ENCODE assay signal across 12 mouse cellular contexts in genomic region chr8:108693841-108694240, GRCm38 (mm10).
A peak's percentile ranks its signal among the peaks of the same experiment; 100 is the strongest.
DNase-seq lines count a peak whose midpoint lies in the region; ATAC-seq lines count a peak whose summit lies in the region.
"Had no signal": no experiment of that assay in that cellular context is flagged by ENCODE, and none has a peak within 500 bp of the region (broad histone marks: within the 10 kb centered on the region; RNA-seq: fewer than 3 reads in every experiment).

No protein-coding gene starts in this region.

- H3K27me3 ChIP-seq in hindbrain, embryonic 13.5 days: peaks cover 67% of the 10 kb centered on the region
- H3K27me3 ChIP-seq in hindbrain, embryonic 11.5 days (ENCODE audit: control insufficient read depth, insufficient read depth, low read length): peaks cover 38% of the 10 kb centered on the region

- no peak overlapping the region for H3K4me3 ChIP-seq in hindbrain, embryonic 13.5 days
- H3K4me3 ChIP-seq in hindbrain, embryonic 11.5 days (ENCODE audit: low read depth, low read length): no peak overlapping the region
- H3K4me3 ChIP-seq in macrophage (ENCODE audit: inconsistent target): no peak overlapping the region

- H3K36me3 ChIP-seq in hindbrain, embryonic 13.5 days: no peaks in the 10 kb centered on the region
- H3K36me3 ChIP-seq in hindbrain, embryonic 11.5 days (ENCODE audit: control insufficient read depth, insufficient read depth, low read length): no peaks in the 10 kb centered on the region
- H3K36me3 ChIP-seq in macrophage (ENCODE audit: inconsistent target): no peaks in the 10 kb centered on the region
- H3K36me3 ChIP-seq: limb, embryonic 13.5 days had no signal

- 69% methylated on average over 5 of the region's 5 CpGs for WGBS in hindbrain, embryonic 13.5 days
- WGBS in hindbrain, embryonic 11.5 days: 60% methylated on average over 5 of the region's 5 CpGs
- 58% methylated on average over 5 of the region's 5 CpGs for WGBS in macrophage (ENCODE audit: missing documents)

- peak; percentile 50 for DNase-seq in gastrocnemius, adult 18-20 months (ENCODE audit: low spot score)
- DNase-seq in gastrocnemius, postnatal 10 days: no peak
- DNase-seq in hindbrain, embryonic 11.5 days (ENCODE audit: low spot score): no peak
- DNase-seq in adipocyte (ENCODE audit: low spot score): peak; percentile 48
- DNase-seq in thymus, postnatal 25 days: no peak
- DNase-seq: B cell, adult 2 months; kidney, postnatal 36 days had no signal

- ATAC-seq in hindbrain, embryonic 13.5 days (ENCODE audit: low FRiP score): no peak
- ATAC-seq in hindbrain, embryonic 11.5 days (ENCODE audit: low FRiP score): no peak
- ATAC-seq in activated CD4-positive, CD25-positive, alpha-beta regulatory T cell, adult 4 months: no peak
- ATAC-seq: intestine, embryonic 16.5 days had no signal

- no peak overlapping the region for H3K9ac ChIP-seq in hindbrain, embryonic 13.5 days
- H3K9ac ChIP-seq in hindbrain, embryonic 11.5 days (ENCODE audit: low read depth, low read length): no peak overlapping the region
- H3K9ac ChIP-seq: limb, embryonic 13.5 days had no signal

- H3K4me2 ChIP-seq in hindbrain, embryonic 13.5 days: no peak overlapping the region
- no peak overlapping the region for H3K4me2 ChIP-seq in hindbrain, embryonic 11.5 days (replicated peaks; ENCODE audit: low read depth, low read length)

- peaks cover 64% of the 10 kb centered on the region for H3K4me1 ChIP-seq in hindbrain, embryonic 13.5 days (replicated peaks)
- peaks cover 25% of the 10 kb centered on the region for H3K4me1 ChIP-seq in hindbrain, embryonic 11.5 days (replicated peaks; ENCODE audit: control insufficient read depth, insufficient read depth, low read length)

- H3K9me3 ChIP-seq in hindbrain, embryonic 13.5 days: no peaks in the 10 kb centered on the region
- H3K9me3 ChIP-seq in hindbrain, embryonic 11.5 days (ENCODE audit: control insufficient read depth, low read length): no peaks in the 10 kb centered on the region
- H3K9me3 ChIP-seq: limb, embryonic 13.5 days had no signal

- 0 out of 2 replicates have a peak overlapping the region, but pooled peaks have one; percentile 44 for H3K27ac ChIP-seq in hindbrain, embryonic 13.5 days
- no peak overlapping the region for H3K27ac ChIP-seq in hindbrain, embryonic 11.5 days (ENCODE audit: low read depth, low read length)
- peak overlapping the region; percentile 95 for H3K27ac ChIP-seq in macrophage

- H3K79me2 ChIP-seq in macrophage (ENCODE audit: inconsistent target): no peaks in the 10 kb centered on the region

Comparison
In these comparisons a context has a peak if more than half of its experiments do, and no peak if none do; other contexts are left out.
1. DNase-seq: peak in gastrocnemius, adult 18-20 months (single experiment) and adipocyte (single experiment); none in gastrocnemius, postnatal 10 days (single experiment), hindbrain, embryonic 11.5 days (single experiment) and thymus, postnatal 25 days (single experiment).